Mouse (Mus musculus) adipocyte (in vitro differentiated cells): ENCODE data around the gene Acsm5.
"Not testable (repeated sequence)": the region's sequence is repeated elsewhere in the genome, so short reads cannot be mapped to it uniquely, and the experiment has no call there.

ENCODE experiments used
- DNase-seq: peaks from one replicate; pipeline ENCODE4 v3.0.0-alpha.2; 2016; ENCODE audit warnings: low spot score

The Acsm5 gene

DNA sequence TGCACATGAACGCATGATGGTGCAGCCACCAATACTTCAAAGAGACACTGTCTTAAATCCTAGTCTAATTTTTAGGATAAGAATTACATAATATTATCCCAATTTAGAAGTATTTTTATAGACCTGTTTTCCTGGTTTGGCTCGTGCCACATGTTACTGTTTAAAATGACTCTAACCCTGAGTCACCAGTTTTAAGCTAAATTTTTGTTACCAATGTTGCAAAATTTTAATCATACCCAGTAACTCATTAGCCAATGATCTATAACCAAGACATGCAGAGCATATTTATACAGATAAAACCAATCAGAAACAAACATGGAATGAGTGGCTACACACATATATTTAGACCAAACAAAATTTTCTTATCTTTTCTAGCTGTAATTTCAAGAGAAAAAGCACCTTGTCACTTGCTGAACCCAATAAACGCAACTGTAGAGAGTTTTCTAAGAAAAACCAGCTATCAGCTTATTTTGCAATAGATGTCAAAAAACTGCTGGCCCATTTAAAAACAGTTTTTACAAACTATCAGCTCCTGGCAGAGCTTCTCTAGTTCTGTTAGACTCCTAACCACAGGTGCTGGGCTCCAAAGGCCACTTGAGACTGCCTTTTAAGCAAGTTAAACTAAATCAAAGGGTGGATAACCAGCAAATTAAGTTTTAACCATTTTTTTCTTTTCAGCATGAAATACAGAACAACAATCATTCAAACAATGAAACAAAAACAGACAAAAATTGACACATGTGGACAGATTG, 31.4 kb downstream of the Acsm5 start:
- DNase-seq = no peak

DNA sequence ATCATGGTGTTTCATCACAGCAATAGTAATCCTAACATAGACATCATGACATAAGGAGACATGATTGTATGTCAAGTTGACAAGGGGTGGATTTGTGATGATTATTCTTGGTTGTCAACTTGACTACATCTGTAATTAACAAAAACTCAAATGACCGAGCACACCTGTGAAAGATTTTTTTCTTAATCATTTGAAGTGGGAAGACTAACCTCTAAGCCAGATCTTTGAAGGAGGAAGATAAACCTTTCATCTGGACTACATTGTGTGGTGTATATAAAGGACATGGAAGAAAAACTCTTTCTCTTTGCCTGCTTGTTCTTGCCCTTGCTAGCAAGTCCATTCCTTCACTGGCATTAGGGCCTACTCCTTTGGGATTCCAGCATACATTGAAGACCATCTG, 34.8 kb downstream of the Acsm5 start, which contains the start of gene Acsm2:
Acsm2 (plus strand) TSS at position 301 of the 400 bp plus-strand sequence.
- DNase-seq = no peak

DNA sequence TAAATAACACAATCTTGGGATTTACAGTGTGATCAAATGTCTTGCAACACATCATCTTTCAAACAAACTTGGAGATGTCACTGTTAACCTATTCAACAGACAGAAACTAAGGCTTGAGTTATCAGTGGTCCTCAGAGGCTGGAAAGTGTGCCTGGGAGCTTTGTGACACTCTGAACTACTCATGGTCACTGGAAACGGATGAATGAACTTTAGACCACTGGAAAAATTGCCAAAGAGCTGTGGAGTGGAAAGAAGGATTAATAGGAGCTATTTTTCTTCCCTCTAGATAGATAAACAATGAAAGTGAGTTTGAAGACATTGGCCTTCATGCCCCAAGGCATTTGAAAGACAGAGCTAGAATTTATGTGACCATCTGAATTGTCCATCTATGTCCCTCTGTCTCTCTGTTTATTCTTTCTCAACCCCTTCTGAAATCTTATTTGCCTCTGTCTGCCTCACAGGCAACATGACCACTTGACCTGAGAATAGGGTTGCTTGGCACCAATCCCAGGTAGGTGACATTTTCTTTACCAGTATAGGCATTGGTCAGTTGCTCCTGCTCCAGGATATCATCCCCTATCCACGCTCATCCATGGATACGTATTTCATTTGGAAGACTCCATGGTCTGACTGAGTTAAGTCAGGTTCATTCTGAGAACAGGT, 40.7 kb downstream of the Acsm5 start:
- no peak for DNase-seq

DNA sequence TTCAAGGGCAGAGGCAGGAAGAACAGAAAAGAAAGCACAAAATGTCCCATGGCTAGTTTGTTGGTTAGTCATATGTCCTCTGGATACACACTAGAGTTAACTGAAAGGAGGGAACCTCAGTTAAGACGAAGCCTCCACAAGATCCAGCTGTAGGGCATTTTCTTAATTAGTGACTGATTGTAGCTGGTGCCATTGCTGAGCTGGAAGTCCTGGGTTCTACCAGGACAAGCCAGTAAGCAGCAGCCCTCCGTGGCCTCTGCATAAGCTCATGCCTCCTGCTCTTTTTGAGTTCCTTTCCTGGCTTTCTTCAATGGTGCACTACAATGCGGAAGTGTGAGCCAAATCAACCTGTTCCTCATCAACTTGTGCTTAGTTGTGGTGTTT, 41.2 kb downstream of the Acsm5 start:
- DNase-seq = no peak

DNA sequence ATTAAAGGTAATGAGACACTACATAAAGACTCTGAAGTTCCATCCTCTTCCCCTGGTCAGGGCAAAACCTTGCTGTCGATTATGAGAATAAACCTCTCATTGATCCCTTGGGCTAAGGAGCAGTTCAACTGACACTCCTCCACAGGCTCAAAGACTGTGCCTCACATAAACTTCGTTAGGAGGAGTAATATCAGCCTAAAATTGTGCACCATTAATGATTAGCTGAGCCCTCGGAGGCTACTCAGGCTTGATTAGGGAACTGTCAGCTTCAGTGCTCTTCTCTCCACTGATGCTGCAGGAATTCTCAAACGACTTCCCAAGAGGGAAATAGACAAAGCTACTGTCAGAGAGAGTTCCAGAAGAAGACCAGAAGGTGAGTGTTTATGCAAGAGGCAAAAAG, 42.2 kb downstream of the Acsm5 start:
- DNase-seq = no peak

DNA sequence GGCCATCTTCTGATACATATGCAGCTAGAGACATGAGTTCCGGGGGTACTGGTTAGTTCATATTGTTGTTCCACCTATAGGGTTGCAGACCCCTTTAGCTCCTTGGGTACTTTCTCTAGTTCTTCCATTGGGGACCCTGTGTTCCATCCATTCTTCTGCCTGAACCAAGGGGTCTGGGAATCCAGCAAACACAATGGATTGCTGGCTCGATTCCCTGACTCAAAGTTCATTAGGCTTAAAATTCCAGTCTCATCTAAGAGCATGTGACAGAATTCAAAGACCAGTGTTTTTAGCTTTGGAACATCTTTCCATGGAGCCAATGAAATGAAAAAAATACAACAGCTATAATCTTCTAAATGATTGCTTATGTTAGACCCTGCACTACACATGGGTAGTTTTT, 43.2 kb downstream of the Acsm5 start:
- DNase-seq = not testable (repeated sequence)

DNA sequence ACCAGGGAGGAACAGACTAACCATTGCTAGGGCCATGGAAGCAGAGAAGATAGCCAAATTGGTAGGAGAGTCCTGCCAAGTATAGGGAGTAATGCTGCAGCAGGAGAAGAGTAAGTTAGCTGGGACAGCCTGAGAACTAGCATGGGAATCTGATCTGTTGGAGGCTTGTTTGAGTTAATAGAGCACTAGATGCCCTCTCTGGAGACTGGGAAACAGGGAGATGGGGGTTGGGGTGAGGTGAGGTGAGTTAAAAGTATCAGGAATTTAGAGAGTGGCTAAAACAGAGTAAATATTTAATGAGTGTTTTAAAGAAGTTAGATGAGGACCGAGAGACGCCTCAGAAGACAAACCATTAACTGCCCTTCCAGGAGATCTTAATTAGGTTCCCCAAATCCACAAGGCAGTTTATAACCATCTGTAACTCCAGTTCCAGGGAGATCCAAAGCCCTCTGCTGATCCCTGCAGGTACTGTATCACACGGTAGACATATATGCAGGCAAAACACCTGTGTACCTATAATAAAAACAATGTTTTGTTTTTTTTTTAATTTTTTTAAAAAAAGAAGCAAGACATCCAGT, 75.4 kb downstream of the Acsm5 start:
- no peak for DNase-seq
